Mouse (Mus musculus) limb, embryonic 13.5 days (tissue): ENCODE results near the gene Olfr1501. TPM values are rescaled to one million over a fixed set of nuclear protein-coding genes. Genes with fewer than 3 reads are reported as not detected.
"Not testable (repeated sequence)": the region's sequence is repeated elsewhere in the genome, so short reads cannot be mapped to it uniquely, and the experiment has no call there.

Experiments
- ATAC-seq: fragments of 200-750 bp; cut with Nextera tagmentation; 2 replicates; pipeline ENCODE4 v1.8.0; 2017; ENCODE audit warnings: low read depth, moderate number of reproducible peaks, moderate TSS enrichment; ENCODE audit not compliant: low FRiP score
- H3K27ac ChIP-seq: fragments of 300-500 bp; sonication (generic); 2 replicates; pipeline ENCODE4 v1.5.1; 2015; ENCODE audit warnings: inconsistent platforms, mild to moderate bottlenecking, moderate library complexity
- H3K27me3 ChIP-seq: fragments of 300-500 bp; sonication (generic); 2 replicates; pipeline ENCODE4 v1.6.1; 2015; ENCODE audit warnings: mild to moderate bottlenecking, inconsistent platforms
- H3K36me3 ChIP-seq: fragments of 300-500 bp; sonication (generic); 2 replicates; pipeline ENCODE4 v1.6.1; 2015; ENCODE audit warnings: inconsistent platforms, mild to moderate bottlenecking, moderate library complexity
- H3K4me1 ChIP-seq: fragments of 300-500 bp; sonication (generic); 2 replicates; pipeline ENCODE4 v1.6.1; 2015; ENCODE audit warnings: inconsistent platforms
- H3K4me2 ChIP-seq: fragments of 300-500 bp; sonication (generic); replicated peaks from 2 replicates; pipeline ENCODE4 v1.6.1; 2015; ENCODE audit warnings: inconsistent platforms, mild to moderate bottlenecking, moderate library complexity
- H3K4me3 ChIP-seq: fragments of 300-500 bp; sonication (generic); 2 replicates; pipeline ENCODE4 v1.5.1; 2015; ENCODE audit warnings: moderate library complexity, mild to moderate bottlenecking, inconsistent platforms
- H3K9ac ChIP-seq: fragments of 300-500 bp; sonication (generic); 2 replicates; pipeline ENCODE4 v1.6.1; 2015; ENCODE audit warnings: mild to moderate bottlenecking, inconsistent platforms
- H3K9me3 ChIP-seq: fragments of 300-500 bp; sonication (generic); 2 replicates; pipeline ENCODE4 v1.6.1; 2016; ENCODE audit warnings: inconsistent platforms
- WGBS: fragments of 180-500 bp; shearing (Covaris S2); methylation state at CpG from one replicate; pipeline ENCODE4 v1.1.7; 2015; 5-methylcytosine and 5-hydroxymethylcytosine counted together
- polyA plus RNA-seq: library from polyadenylated mRNA; unstranded; fragments of >200 nt; fragmentation: Nextera tagmentation; extraction: Ambion mirVana; gene quantifications from 2 replicates; pipeline ENCODE4 v1.2.1, GENCODE M21; 2015

Olfr1501 gene
- not detected in 2 replicates for polyA plus RNA-seq

- H3K4me1 ChIP-seq, ATAC-seq, H3K27me3 ChIP-seq, H3K27ac ChIP-seq, H3K9ac ChIP-seq, H3K4me3 ChIP-seq, H3K9me3 ChIP-seq, H3K36me3 ChIP-seq, H3K4me2 ChIP-seq: not testable (repeated sequence)
Observed at GRCm38 (mm10) chr19:13850592-13850991, at the start of gene Olfr1501. Gene Olfr1501, minus strand, starts transcription at chr19:13850692.

DNA sequence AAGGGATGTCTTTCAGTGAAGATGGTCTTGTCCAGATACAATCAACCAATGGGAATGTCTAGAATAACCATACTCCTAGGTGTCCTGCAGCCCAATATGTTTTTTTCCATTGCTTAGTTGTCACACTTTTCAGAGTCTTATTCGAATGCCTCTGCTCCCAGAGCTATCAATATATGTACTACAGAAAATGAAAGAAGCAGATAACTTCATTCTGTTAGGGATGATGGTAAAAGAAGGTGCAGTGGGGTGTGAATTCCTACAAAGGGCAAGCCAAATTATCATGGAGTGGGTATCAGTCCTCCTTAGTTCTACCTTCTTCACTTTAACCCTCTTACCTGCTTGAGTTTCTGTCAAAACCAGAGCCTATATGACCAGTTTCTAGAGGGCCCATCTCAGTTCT lies 47.3 kb upstream of the Olfr1501 start, which contains the start of gene Olfr1504:
TSS of gene Olfr1504 (minus strand) at position 101 of the 400 bp plus-strand sequence.
- WGBS, result 56% methylated on average over 1 of the region's 1 CpGs
- Histone ChIP-seq H3K27me3 (no peaks in the 10 kb centered on the region), H3K36me3 (no peaks in the 10 kb centered on the region), H3K27ac (no peak within 1 kb of the TSS), H3K4me1 (no peaks in the 10 kb centered on the region), H3K9ac (no peak within 1 kb of the TSS), H3K9me3 (no peaks in the 10 kb centered on the region), H3K4me3 (no peak within 1 kb of the TSS), H3K4me2 (no peak within 1 kb of the TSS)
- no peak for ATAC-seq

DNA sequence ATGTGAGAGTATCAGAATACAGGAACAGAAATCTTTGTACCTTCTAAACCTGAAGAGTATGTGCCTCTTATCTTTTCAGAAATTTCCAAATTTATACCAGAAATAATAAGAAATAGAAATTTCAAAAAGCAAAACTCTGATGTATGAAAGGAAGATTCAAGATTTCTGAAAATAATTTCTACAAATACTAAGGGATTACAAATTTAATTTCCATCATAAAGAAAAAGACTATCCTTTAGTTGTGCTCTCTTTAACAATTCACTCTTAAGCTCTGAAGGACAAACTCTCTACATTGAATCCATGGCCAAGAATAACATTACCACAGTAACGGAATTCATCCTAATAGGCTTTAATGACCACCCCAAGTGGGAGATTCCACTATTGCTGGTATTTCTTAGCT lies 11.0 kb upstream of the Olfr1501 start, which contains the start of gene Olfr1502:
TSS of gene Olfr1502 (plus strand) at position 301 of the 400 bp plus-strand sequence.
- Histone ChIP-seq H3K27ac (no peak within 1 kb of the TSS), H3K4me1 (no peaks in the 10 kb centered on the region), H3K9ac (no peak within 1 kb of the TSS), H3K36me3 (no peaks in the 10 kb centered on the region), H3K9me3 (no peaks in the 10 kb centered on the region), H3K4me3 (no peak within 1 kb of the TSS), H3K27me3 (no peaks in the 10 kb centered on the region), H3K4me2 (no peak within 1 kb of the TSS)
- ATAC-seq, result no peak
- 83% methylated on average over 1 of the region's 1 CpGs for WGBS

- Histone ChIP-seq H3K9me3 (no peaks in the 10 kb centered on the region), H3K4me1 (no peaks in the 10 kb centered on the region), H3K27ac (no peak within 1 kb of the TSS), H3K4me2 (no peak within 1 kb of the TSS), H3K9ac (no peak within 1 kb of the TSS), H3K4me3 (no peak within 1 kb of the TSS), H3K27me3 (no peaks in the 10 kb centered on the region), H3K36me3 (no peaks in the 10 kb centered on the region)
- ATAC-seq, result no peak
Observed at GRCm38 (mm10) chr19:13830388-13830787, 20.1 kb downstream of the Olfr1501 start, which contains the start of gene Olfr1500. Gene Olfr1500, minus strand, starts transcription at chr19:13830488.

DNA sequence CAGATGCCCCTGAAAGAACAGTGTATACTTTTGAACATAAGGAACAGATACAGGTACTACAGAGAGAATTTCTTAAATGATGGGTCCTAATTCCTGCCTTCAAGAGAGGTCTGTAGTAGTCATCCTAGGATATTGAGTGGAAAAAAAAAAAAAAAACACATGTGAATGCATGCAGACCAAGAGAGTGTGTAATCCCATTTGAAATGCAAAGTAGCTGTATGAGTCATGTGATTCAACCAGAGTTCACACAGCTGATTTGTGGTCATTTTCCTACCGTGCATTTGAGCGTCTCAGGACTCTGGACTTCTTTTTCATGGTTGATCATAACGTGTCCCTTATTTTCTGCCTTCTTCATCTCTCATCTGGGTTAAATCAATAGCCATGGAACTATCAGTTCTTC lies 22.0 kb downstream of the Olfr1501 start:
- 82% methylated on average over 3 of the region's 3 CpGs for WGBS
- Histone ChIP-seq H3K27me3 (no peaks in the 10 kb centered on the region), H3K4me1 (no peaks in the 10 kb centered on the region)

DNA sequence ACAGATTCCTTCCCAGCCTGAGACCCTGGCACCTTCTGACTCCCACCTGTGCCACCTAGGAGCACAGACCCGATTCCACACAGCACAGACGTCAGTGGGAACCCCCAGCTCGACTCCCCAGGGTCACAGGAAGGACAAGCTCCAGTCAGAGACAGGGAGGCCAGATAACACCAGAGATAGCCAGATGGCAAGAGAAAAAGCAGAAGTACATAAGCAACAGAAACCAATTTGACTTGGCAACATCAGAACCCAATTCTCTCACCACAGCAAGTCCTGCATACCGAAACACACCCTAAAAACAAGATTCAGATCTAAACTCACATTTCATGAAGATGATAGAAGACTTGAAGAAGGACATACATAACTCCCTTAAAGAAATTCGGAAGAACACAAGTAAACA lies 29.6 kb downstream of the Olfr1501 start:
- ATAC-seq, result no peak
- WGBS, result 67% methylated on average over 5 of the region's 5 CpGs

More for the DNA sequence above, 22.0 kb downstream of the Olfr1501 start:
- no peaks in the 10 kb centered on the region for H3K36me3 ChIP-seq
- no peak overlapping the region for H3K4me2 ChIP-seq
- no peak overlapping the region for H3K4me3 ChIP-seq
- no peak overlapping the region for H3K27ac ChIP-seq
- no peak for ATAC-seq
- H3K9me3 ChIP-seq, result no peaks in the 10 kb centered on the region
- no peak overlapping the region for H3K9ac ChIP-seq

GRCm38 (mm10) chr19:13819347-13819746 lies 31.1 kb downstream of the Olfr1501 start, which contains the start of gene Olfr1499:
Gene Olfr1499, minus strand, starts transcription at chr19:13819447.
- H3K36me3 ChIP-seq, result no peaks in the 10 kb centered on the region
- no peak within 1 kb of the TSS for H3K27ac ChIP-seq
- H3K9me3 ChIP-seq, result no peaks in the 10 kb centered on the region
- H3K9ac ChIP-seq, result no peak within 1 kb of the TSS
- H3K4me3 ChIP-seq, result no peak within 1 kb of the TSS
- no peak for ATAC-seq
- no peak within 1 kb of the TSS for H3K4me2 ChIP-seq
- no peaks in the 10 kb centered on the region for H3K4me1 ChIP-seq
- H3K27me3 ChIP-seq, result no peaks in the 10 kb centered on the region

More for the DNA sequence above, 29.6 kb downstream of the Olfr1501 start:
- Histone ChIP-seq H3K4me2 (no peak overlapping the region), H3K27me3 (no peaks in the 10 kb centered on the region), H3K4me1 (no peaks in the 10 kb centered on the region), H3K4me3 (no peak overlapping the region), H3K9me3 (no peaks in the 10 kb centered on the region), H3K9ac (no peak overlapping the region), H3K36me3 (no peaks in the 10 kb centered on the region), H3K27ac (no peak overlapping the region)

GRCm38 (mm10) chr19:13818827-13819226 lies 31.7 kb downstream of the Olfr1501 start:
- Histone ChIP-seq H3K9me3 (no peaks in the 10 kb centered on the region), H3K9ac (no peak overlapping the region), H3K4me2 (no peak overlapping the region), H3K27ac (no peak overlapping the region), H3K4me3 (no peak overlapping the region), H3K27me3 (no peaks in the 10 kb centered on the region), H3K4me1 (no peaks in the 10 kb centered on the region), H3K36me3 (no peaks in the 10 kb centered on the region)
- 40% methylated on average over 5 of the region's 5 CpGs for WGBS
- ATAC-seq, result no peak

DNA sequence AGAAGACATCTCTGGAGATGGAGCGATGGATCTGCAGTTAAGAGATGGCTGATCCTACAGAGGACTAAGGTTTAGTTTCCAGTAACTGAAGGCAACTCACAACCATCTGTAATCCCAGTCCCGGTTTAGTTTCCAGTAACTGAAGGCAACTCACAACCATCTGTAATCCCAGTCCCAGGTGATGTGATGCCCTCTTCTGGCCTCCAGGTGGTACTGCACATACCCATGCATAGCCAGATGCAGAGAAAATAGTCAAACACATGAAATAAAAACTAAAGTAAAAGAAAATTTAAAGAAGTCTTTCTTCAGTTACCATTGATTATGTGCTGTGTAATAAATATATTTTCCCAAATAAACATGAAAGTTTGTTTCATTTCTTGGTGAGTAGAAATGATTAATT lies 37.7 kb downstream of the Olfr1501 start:
- 51% methylated on average over 2 of the region's 2 CpGs for WGBS
- H3K4me2 ChIP-seq, result no peak overlapping the region
- H3K9me3 ChIP-seq, result no peaks in the 10 kb centered on the region
- H3K4me1 ChIP-seq, result no peaks in the 10 kb centered on the region
- H3K27ac ChIP-seq, result no peak overlapping the region
- no peaks in the 10 kb centered on the region for H3K27me3 ChIP-seq
- no peak for ATAC-seq
- no peak overlapping the region for H3K4me3 ChIP-seq
- no peaks in the 10 kb centered on the region for H3K36me3 ChIP-seq
- no peak overlapping the region for H3K9ac ChIP-seq

DNA sequence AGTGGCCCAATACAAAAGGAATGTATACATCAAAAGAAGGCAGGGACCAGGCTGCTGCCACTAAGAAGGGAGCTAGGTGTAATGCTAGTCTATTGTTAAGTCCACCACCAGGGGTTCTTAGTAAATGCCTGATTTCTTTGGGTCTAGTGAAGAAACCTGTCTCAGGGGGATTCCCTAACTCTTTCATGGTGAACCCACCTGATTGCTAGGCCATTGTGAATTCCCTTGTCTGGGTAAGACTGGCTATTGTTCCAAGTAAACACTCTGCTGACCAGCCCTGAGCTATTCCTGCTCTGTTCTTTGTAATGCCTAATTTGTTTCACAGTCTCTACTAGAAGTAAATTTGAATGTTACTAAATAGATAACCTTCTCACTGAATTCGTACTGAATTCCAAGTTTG lies 45.0 kb downstream of the Olfr1501 start:
- H3K9me3 ChIP-seq, ATAC-seq, H3K4me1 ChIP-seq, H3K27ac ChIP-seq, H3K9ac ChIP-seq, H3K36me3 ChIP-seq, H3K4me3 ChIP-seq, H3K27me3 ChIP-seq, H3K4me2 ChIP-seq: not testable (repeated sequence)
- 66% methylated on average over 1 of the region's 1 CpGs for WGBS

DNA sequence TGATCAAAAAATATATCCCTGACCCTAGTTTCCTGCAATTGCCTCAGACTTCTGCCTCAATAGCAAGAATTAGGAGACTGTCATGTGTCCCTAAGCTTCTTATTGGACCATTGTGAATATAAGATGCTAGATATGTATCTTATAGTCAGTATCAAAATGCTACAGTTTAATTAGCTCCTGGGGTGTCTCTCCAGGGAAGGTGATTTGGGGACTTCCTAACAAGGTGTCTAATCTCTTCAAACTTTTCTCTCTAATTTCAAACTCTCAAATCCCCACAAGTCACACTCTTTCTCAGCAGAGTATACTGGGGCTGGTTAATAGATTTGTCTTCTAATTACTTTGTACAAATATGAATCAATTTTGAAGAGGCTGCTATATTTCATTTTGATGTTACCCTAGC lies 52.4 kb downstream of the Olfr1501 start, which contains the start of gene Olfr1497:
TSS of gene Olfr1497 (minus strand) at position 101 of the 400 bp plus-strand sequence.
- no peaks in the 10 kb centered on the region for H3K4me1 ChIP-seq
- no peak within 1 kb of the TSS for H3K27ac ChIP-seq
- H3K9ac ChIP-seq, result no peak within 1 kb of the TSS
- no peak within 1 kb of the TSS for H3K4me2 ChIP-seq
- no peaks in the 10 kb centered on the region for H3K36me3 ChIP-seq
- no peaks in the 10 kb centered on the region for H3K9me3 ChIP-seq
- no peak for ATAC-seq
- H3K27me3 ChIP-seq, result no peaks in the 10 kb centered on the region
- no peak within 1 kb of the TSS for H3K4me3 ChIP-seq
